Mouse (Mus musculus) hindbrain, embryonic 13.5 days (tissue): ENCODE measurements around the gene Fpgs. TPM values are rescaled to one million over a fixed set of nuclear protein-coding genes. Genes with fewer than 3 reads are reported as not detected.

ENCODE experiments used
- ATAC-seq: fragments of 200-750 bp; cut with Nextera tagmentation; 2 replicates; pipeline ENCODE4 v1.8.0; 2017; ENCODE audit warnings: moderate TSS enrichment; ENCODE audit not compliant: low FRiP score
- H3K27ac ChIP-seq: fragments of 300-500 bp; sonication (generic); 2 replicates; pipeline ENCODE4 v1.5.1; 2015; ENCODE audit warnings: inconsistent platforms, mild to moderate bottlenecking, moderate library complexity
- H3K27me3 ChIP-seq: fragments of 300-500 bp; sonication (generic); 2 replicates; pipeline ENCODE4 v1.6.1; 2015; ENCODE audit warnings: mild to moderate bottlenecking, inconsistent platforms
- H3K36me3 ChIP-seq: fragments of 300-500 bp; sonication (generic); 2 replicates; pipeline ENCODE4 v1.6.1; 2015; ENCODE audit warnings: mild to moderate bottlenecking, inconsistent platforms
- H3K4me1 ChIP-seq: fragments of 300-500 bp; sonication (generic); replicated peaks from 2 replicates; pipeline ENCODE4 v1.6.1; 2015; ENCODE audit warnings: inconsistent platforms
- H3K4me2 ChIP-seq: fragments of 300-500 bp; sonication (generic); 2 replicates; pipeline ENCODE4 v1.6.1; 2015; ENCODE audit warnings: inconsistent platforms, mild to moderate bottlenecking, moderate library complexity
- H3K4me3 ChIP-seq: fragments of 300-500 bp; sonication (generic); 2 replicates; pipeline ENCODE4 v1.5.1; 2015; ENCODE audit warnings: mild to moderate bottlenecking, inconsistent platforms
- H3K9ac ChIP-seq: fragments of 300-500 bp; sonication (generic); 2 replicates; pipeline ENCODE4 v1.6.1; 2015; ENCODE audit warnings: mild to moderate bottlenecking, inconsistent platforms
- H3K9me3 ChIP-seq: fragments of 300-500 bp; sonication (generic); 2 replicates; pipeline ENCODE4 v1.6.1; 2016; ENCODE audit warnings: inconsistent platforms
- WGBS: fragments of 180-500 bp; shearing (Covaris S2); methylation state at CpG from one replicate; pipeline ENCODE4 v1.1.7; 2015; 5-methylcytosine and 5-hydroxymethylcytosine counted together
- polyA plus RNA-seq: library from polyadenylated mRNA; unstranded; fragments of >200 nt; fragmentation: Nextera tagmentation; extraction: Ambion mirVana; gene quantifications from 2 replicates; pipeline ENCODE4 v1.2.1, GENCODE M21; 2015

Fpgs gene
- polyA plus RNA-seq, 1 experiment from 2014 or later: 14.5 TPM

GRCm38 (mm10) chr2:32655826-32656225 is 48.1 kb downstream of the Fpgs start:
- Histone ChIP-seq H3K27ac (0 out of 2 replicates have a peak overlapping the region, but pooled peaks have one; percentile 40), H3K9me3 (no peaks in the 10 kb centered on the region), H3K4me1 (0 out of 2 replicates have a peak, but pooled peaks cover 9% of the 10 kb centered on the region), H3K4me3 (no peak overlapping the region), H3K4me2 (no peak overlapping the region), H3K27me3 (no peaks in the 10 kb centered on the region), H3K36me3 (no peaks in the 10 kb centered on the region), H3K9ac (no peak overlapping the region)
- no peak for ATAC-seq
- WGBS: 73% methylated on average over 12 of the region's 12 CpGs

GRCm38 (mm10) chr2:32655394-32655744 is 48.6 kb downstream of the Fpgs start:
- Histone ChIP-seq H3K4me3 (no peak overlapping the region), H3K4me2 (no peak overlapping the region), H3K27me3 (no peaks in the 10 kb centered on the region), H3K36me3 (no peaks in the 10 kb centered on the region), H3K4me1 (0 out of 2 replicates have a peak, but pooled peaks cover 9% of the 10 kb centered on the region), H3K27ac (0 out of 2 replicates have a peak overlapping the region, but pooled peaks have one; percentile 40), H3K9ac (no peak overlapping the region), H3K9me3 (no peaks in the 10 kb centered on the region)
- no peak for ATAC-seq
- 88% methylated on average over 3 of the region's 3 CpGs for WGBS

- 68% methylated on average over 14 of the region's 14 CpGs for WGBS
- Histone ChIP-seq H3K36me3 (no peaks in the 10 kb centered on the region), H3K9ac (no peak overlapping the region), H3K4me3 (no peak overlapping the region), H3K9me3 (no peaks in the 10 kb centered on the region), H3K4me1 (0 out of 2 replicates have a peak, but pooled peaks cover 9% of the 10 kb centered on the region), H3K27ac (peak overlapping the region; percentile 27), H3K27me3 (no peaks in the 10 kb centered on the region), H3K4me2 (no peak overlapping the region)
- no peak for ATAC-seq
Measured at GRCm38 (mm10) chr2:32654743-32655393, 49.1 kb downstream of the Fpgs start.

GRCm38 (mm10) chr2:32653764-32654163 is 50.2 kb downstream of the Fpgs start:
- no peaks in the 10 kb centered on the region for H3K36me3 ChIP-seq
- peak overlapping the region; percentile 35; the same call in 1 of the 2 replicates for H3K27ac ChIP-seq
- H3K4me3 ChIP-seq: no peak overlapping the region
- 45% methylated on average over 7 of the region's 7 CpGs for WGBS
- H3K4me2 ChIP-seq: no peak overlapping the region
- no peak overlapping the region for H3K9ac ChIP-seq
- no peaks in the 10 kb centered on the region for H3K9me3 ChIP-seq
- no peak for ATAC-seq
- no peaks in the 10 kb centered on the region for H3K27me3 ChIP-seq
- 0 out of 2 replicates have a peak, but pooled peaks cover 9% of the 10 kb centered on the region for H3K4me1 ChIP-seq

- no peaks in the 10 kb centered on the region for H3K27me3 ChIP-seq
- no peaks in the 10 kb centered on the region for H3K36me3 ChIP-seq
- no peaks in the 10 kb centered on the region for H3K9me3 ChIP-seq
- peaks cover 13% of the 10 kb centered on the region for H3K4me1 ChIP-seq
- H3K27ac ChIP-seq: no peak overlapping the region
- H3K9ac ChIP-seq: peak overlapping the region; percentile 35; the same call in 1 of the 2 replicates
- WGBS: 88% methylated on average over 7 of the region's 7 CpGs
- no peak for ATAC-seq
- peak overlapping the region; percentile 18 for H3K4me3 ChIP-seq
- H3K4me2 ChIP-seq: peak overlapping the region; percentile 19; the same call in 1 of the 2 replicates
Measured at GRCm38 (mm10) chr2:32647366-32647765, 56.6 kb downstream of the Fpgs start.

GRCm38 (mm10) chr2:32646379-32647056 is 57.4 kb downstream of the Fpgs start, which contains the start of gene Eng:
Gene Eng (plus strand): TSS chr2:32646595.
- Histone ChIP-seq H3K4me2 (peak within 1 kb of the TSS; percentile 19; the same call in 1 of the 2 replicates), H3K27me3 (no peaks in the 10 kb centered on the region), H3K27ac (peak within 1 kb of the TSS; percentile 23; the same call in 1 of the 2 replicates), H3K9ac (peak within 1 kb of the TSS; percentile 35), H3K36me3 (no peaks in the 10 kb centered on the region), H3K4me1 (peaks cover 13% of the 10 kb centered on the region), H3K4me3 (peak within 1 kb of the TSS; percentile 18), H3K9me3 (no peaks in the 10 kb centered on the region)
- no peak for ATAC-seq
- WGBS: 55% methylated on average over 29 of the region's 31 CpGs

GRCm38 (mm10) chr2:32645647-32646046 is 58.3 kb downstream of the Fpgs start:
- peaks cover 13% of the 10 kb centered on the region for H3K4me1 ChIP-seq
- no peaks in the 10 kb centered on the region for H3K9me3 ChIP-seq
- no peak overlapping the region for H3K9ac ChIP-seq
- H3K27me3 ChIP-seq: no peaks in the 10 kb centered on the region
- H3K36me3 ChIP-seq: no peaks in the 10 kb centered on the region
- no peak overlapping the region for H3K4me3 ChIP-seq
- 0 out of 2 replicates have a peak overlapping the region, but pooled peaks have one; percentile 23 for H3K27ac ChIP-seq
- no peak overlapping the region for H3K4me2 ChIP-seq
- WGBS: 59% methylated on average over 3 of the region's 3 CpGs
- no peak for ATAC-seq

- no peak overlapping the region for H3K27ac ChIP-seq
Measured at GRCm38 (mm10) chr2:32644799-32645475, 59.0 kb downstream of the Fpgs start.

GRCm38 (mm10) chr2:32644083-32644482 is 59.9 kb downstream of the Fpgs start:
- no peak overlapping the region for H3K27ac ChIP-seq
- no peaks in the 10 kb centered on the region for H3K36me3 ChIP-seq
- no peak for ATAC-seq
- H3K27me3 ChIP-seq: no peaks in the 10 kb centered on the region
- WGBS: 87% methylated on average over 9 of the region's 9 CpGs
- no peak overlapping the region for H3K4me2 ChIP-seq
- H3K9me3 ChIP-seq: no peaks in the 10 kb centered on the region
- H3K4me1 ChIP-seq: peaks cover 13% of the 10 kb centered on the region
- no peak overlapping the region for H3K9ac ChIP-seq
- H3K4me3 ChIP-seq: no peak overlapping the region

More at GRCm38 (mm10) chr2:32644799-32645475, 59.0 kb downstream of the Fpgs start:
- Histone ChIP-seq H3K36me3 (no peaks in the 10 kb centered on the region), H3K4me2 (no peak overlapping the region), H3K4me1 (peaks cover 13% of the 10 kb centered on the region), H3K9ac (no peak overlapping the region), H3K27me3 (no peaks in the 10 kb centered on the region), H3K4me3 (no peak overlapping the region), H3K9me3 (no peaks in the 10 kb centered on the region)
- no peak for ATAC-seq
- WGBS: 85% methylated on average over 8 of the region's 8 CpGs

- Histone ChIP-seq H3K27me3 (no peaks in the 10 kb centered on the region), H3K27ac (no peak overlapping the region), H3K4me2 (no peak overlapping the region), H3K36me3 (no peaks in the 10 kb centered on the region), H3K4me3 (no peak overlapping the region), H3K4me1 (peaks cover 16% of the 10 kb centered on the region), H3K9ac (no peak overlapping the region), H3K9me3 (no peaks in the 10 kb centered on the region)
- WGBS: 71% methylated on average over 7 of the region's 7 CpGs
- ATAC-seq: no peak
Measured at GRCm38 (mm10) chr2:32642813-32643212, 61.1 kb downstream of the Fpgs start.

GRCm38 (mm10) chr2:32641810-32642209 is 62.1 kb downstream of the Fpgs start:
- Histone ChIP-seq H3K9me3 (no peaks in the 10 kb centered on the region), H3K9ac (no peak overlapping the region), H3K4me3 (no peak overlapping the region), H3K4me1 (peaks cover 19% of the 10 kb centered on the region), H3K27me3 (no peaks in the 10 kb centered on the region), H3K27ac (no peak overlapping the region), H3K36me3 (no peaks in the 10 kb centered on the region), H3K4me2 (no peak overlapping the region)
- 87% methylated on average over 5 of the region's 5 CpGs for WGBS
- no peak for ATAC-seq

GRCm38 (mm10) chr2:32640550-32641051 is 63.3 kb downstream of the Fpgs start:
- ATAC-seq: no peak
- Histone ChIP-seq H3K27me3 (no peaks in the 10 kb centered on the region), H3K36me3 (no peaks in the 10 kb centered on the region), H3K9ac (peak overlapping the region; percentile 29; the same call in 1 of the 2 replicates), H3K27ac (no peak overlapping the region), H3K4me3 (no peak overlapping the region), H3K9me3 (no peaks in the 10 kb centered on the region), H3K4me1 (peaks cover 8% of the 10 kb centered on the region), H3K4me2 (no peak overlapping the region)
- 66% methylated on average over 6 of the region's 6 CpGs for WGBS
